Mouse (Mus musculus) midbrain, embryonic 16.5 days (tissue): Measurements from ENCODE around the gene Ndnf. TPM values are rescaled to one million over a fixed set of nuclear protein-coding genes. Genes with fewer than 3 reads are reported as not detected.

Source experiments
- polyA plus RNA-seq: library from polyadenylated mRNA; unstranded; fragments of >200 nt; fragmentation: Nextera tagmentation; extraction: Ambion mirVana; gene quantifications from 2 replicates; pipeline ENCODE4 v1.2.1, GENCODE M21; 2015

The Ndnf gene
- polyA plus RNA-seq, 1 experiment from 2014 or later, result 3.8 TPM

Other genes starting within 250 kb of the Ndnf start
- gene Tnip3, start 146.3 kb upstream of the Ndnf start, polyA plus RNA-seq, result not detected in 2 replicates
- gene Prdm5, start 107.4 kb downstream of the Ndnf start, polyA plus RNA-seq, result 3.7 and 4.3 TPM in 2 replicates